Comparison of ENCODE assay signal across 12 mouse cellular contexts in genomic region chr3:40070137-40070667, GRCm38 (mm10).
DNase-seq lines count a peak whose midpoint lies in the region; ATAC-seq and TF ChIP-seq lines count a peak whose summit lies in the region.
"Had no signal": no experiment of that assay in that cellular context is flagged by ENCODE, and none has a peak within 500 bp of the region (broad histone marks: within the 10 kb centered on the region; RNA-seq: fewer than 3 reads in every experiment).

No protein-coding gene starts in this region.

- TF ChIP-seq POLR2A in thymus, adult 2 months (IDR thresholded peaks at IDR 0.05; ENCODE audit: control insufficient read depth, extremely low read depth, insufficient read depth, low read length, poor library complexity) = no peak

- peak; percentile 11 for DNase-seq in NIH3T3 (ENCODE audit: low read depth)
- peak; percentile 46 for DNase-seq in embryonic facial prominence, embryonic 11.5 days (ENCODE audit: low spot score)
- DNase-seq in midbrain, postnatal 0 days (ENCODE audit: low spot score) = peak; percentile 74
- no peak for DNase-seq in gastrocnemius, adult 8-10 months (ENCODE audit: low spot score in 2 of 2)
- DNase-seq in urinary bladder, postnatal 36 days (ENCODE audit: low spot score in 2 of 2) = no peak
- no peak for DNase-seq in thymus, adult 2 months
- DNase-seq: gastrocnemius, postnatal 14 days; heart, postnatal 4 days had no signal

- no peak for TF ChIP-seq CTCF in midbrain, postnatal 0 days (IDR thresholded peaks at IDR 0.05)
- no peak for TF ChIP-seq CTCF in thymus, adult 2 months (IDR thresholded peaks at IDR 0.05; ENCODE audit: borderline replicate concordance, control insufficient read depth, extremely low read depth, insufficient read depth, low read length, poor library complexity)

- 0 out of 2 replicates have a peak, but pooled peaks have one; percentile 62 for ATAC-seq in embryonic facial prominence, embryonic 11.5 days (replicated peaks; ENCODE audit: insufficient number of reproducible peaks, low FRiP score, low TSS enrichment, low read depth)
- ATAC-seq in hindbrain, embryonic 12.5 days (ENCODE audit: low FRiP score) = peak; percentile 96
- ATAC-seq in midbrain, postnatal 0 days (ENCODE audit: low FRiP score) = peak; percentile 66
- ATAC-seq in CD4-positive, CD25-positive, alpha-beta regulatory T cell, adult 4 months = no peak

- no peaks in the 10 kb centered on the region for H3K9me3 ChIP-seq in embryonic facial prominence, embryonic 11.5 days (replicated peaks; ENCODE audit: control insufficient read depth, low read length)
- H3K9me3 ChIP-seq in hindbrain, embryonic 12.5 days (replicated peaks) = no peaks in the 10 kb centered on the region
- H3K9me3 ChIP-seq in midbrain, postnatal 0 days (ENCODE audit: low read length) = no peaks in the 10 kb centered on the region
- H3K9me3 ChIP-seq: liver, embryonic 15.5 days had no signal

- no peaks in the 10 kb centered on the region for H3K36me3 ChIP-seq in embryonic facial prominence, embryonic 11.5 days (replicated peaks; ENCODE audit: control insufficient read depth, insufficient read depth, low read depth, low read length)
- no peaks in the 10 kb centered on the region for H3K36me3 ChIP-seq in hindbrain, embryonic 12.5 days
- H3K36me3 ChIP-seq in midbrain, postnatal 0 days (ENCODE audit: insufficient read depth, low read length) = no peaks in the 10 kb centered on the region
- no peaks in the 10 kb centered on the region for H3K36me3 ChIP-seq in thymus, adult 2 months (ENCODE audit: control insufficient read depth, insufficient read depth, low read length)
- H3K36me3 ChIP-seq: liver, embryonic 15.5 days had no signal

- no peak overlapping the region for H3K4me3 ChIP-seq in embryonic facial prominence, embryonic 11.5 days (ENCODE audit: low read depth, low read length)
- H3K4me3 ChIP-seq in hindbrain, embryonic 12.5 days = no peak overlapping the region
- no peak overlapping the region for H3K4me3 ChIP-seq in midbrain, postnatal 0 days (ENCODE audit: low read depth, low read length)
- no peak overlapping the region for H3K4me3 ChIP-seq in thymus, adult 2 months (ENCODE audit: control insufficient read depth, insufficient read depth, low read length)
- H3K4me3 ChIP-seq: liver, embryonic 15.5 days had no signal

- WGBS in embryonic facial prominence, embryonic 11.5 days = 39% methylated on average over 8 of the region's 8 CpGs
- WGBS in hindbrain, embryonic 12.5 days = 17% methylated on average over 8 of the region's 8 CpGs
- WGBS in midbrain, postnatal 0 days = 19% methylated on average over 8 of the region's 8 CpGs
- WGBS in thymus, adult 2 months = 86% methylated on average over 8 of the region's 8 CpGs

- no peaks in the 10 kb centered on the region for H3K27me3 ChIP-seq in embryonic facial prominence, embryonic 11.5 days (ENCODE audit: control insufficient read depth, insufficient read depth, low read length)
- H3K27me3 ChIP-seq in hindbrain, embryonic 12.5 days = no peaks in the 10 kb centered on the region
- no peaks in the 10 kb centered on the region for H3K27me3 ChIP-seq in midbrain, postnatal 0 days (ENCODE audit: insufficient read depth, low read length)
- H3K27me3 ChIP-seq in thymus, adult 2 months (ENCODE audit: control insufficient read depth, insufficient read depth, low read length) = no peaks in the 10 kb centered on the region
- H3K27me3 ChIP-seq: CH12.LX; liver, embryonic 15.5 days had no signal

- H3K27ac ChIP-seq in embryonic facial prominence, embryonic 11.5 days (replicated peaks; ENCODE audit: low read depth, low read length) = no peak overlapping the region
- peak overlapping the region; percentile 73 for H3K27ac ChIP-seq in hindbrain, embryonic 12.5 days
- no peak overlapping the region for H3K27ac ChIP-seq in midbrain, postnatal 0 days (ENCODE audit: low read depth, low read length)
- H3K27ac ChIP-seq in thymus, adult 2 months (ENCODE audit: control insufficient read depth, insufficient read depth, low read length) = no peak overlapping the region
- H3K27ac ChIP-seq: liver, embryonic 15.5 days had no signal

- no peak overlapping the region for H3K9ac ChIP-seq in embryonic facial prominence, embryonic 11.5 days (replicated peaks; ENCODE audit: low read length)
- H3K9ac ChIP-seq in hindbrain, embryonic 12.5 days = no peak overlapping the region
- H3K9ac ChIP-seq in midbrain, postnatal 0 days (replicated peaks; ENCODE audit: low read length, poor library complexity, severe bottlenecking) = no peak overlapping the region
- H3K9ac ChIP-seq: liver, embryonic 15.5 days had no signal

- H3K4me1 ChIP-seq in embryonic facial prominence, embryonic 11.5 days (ENCODE audit: control insufficient read depth, insufficient read depth, low read length) = no peaks in the 10 kb centered on the region; the same call in 1 of the 2 replicates
- peaks cover 7% of the 10 kb centered on the region for H3K4me1 ChIP-seq in hindbrain, embryonic 12.5 days
- H3K4me1 ChIP-seq in midbrain, postnatal 0 days (ENCODE audit: insufficient read depth, low read length) = no peaks in the 10 kb centered on the region
- H3K4me1 ChIP-seq in thymus, adult 2 months (replicated peaks; ENCODE audit: control insufficient read depth, insufficient read depth, low read length) = no peaks in the 10 kb centered on the region
- H3K4me1 ChIP-seq: liver, embryonic 15.5 days had no signal

- H3K4me2 ChIP-seq in embryonic facial prominence, embryonic 11.5 days (ENCODE audit: low read depth, low read length) = no peak overlapping the region
- H3K4me2 ChIP-seq in hindbrain, embryonic 12.5 days (replicated peaks) = no peak overlapping the region
- no peak overlapping the region for H3K4me2 ChIP-seq in midbrain, postnatal 0 days (ENCODE audit: low read depth, low read length, poor library complexity, severe bottlenecking)
- H3K4me2 ChIP-seq: liver, embryonic 15.5 days had no signal

Comparison
In these comparisons a context has a peak if more than half of its experiments do, and no peak if none do; other contexts are left out.
1. DNase-seq: peak in NIH3T3 (single experiment), embryonic facial prominence, embryonic 11.5 days (single experiment) and midbrain, postnatal 0 days (single experiment); none in gastrocnemius, adult 8-10 months (0 of 2), urinary bladder, postnatal 36 days (0 of 2) and thymus, adult 2 months (single experiment).